Mouse (Mus musculus) left cerebral cortex, postnatal 36 days (tissue): ENCODE data around the gene Abcc3. TPM values are rescaled to one million over a fixed set of nuclear protein-coding genes. Genes with fewer than 3 reads are reported as not detected.

Experiments used
- DNase-seq, 2 experiments: peaks; one replicate each; pipeline ENCODE4 v3.0.0; 2021 to 2022; ENCODE audit warnings: low spot score in 2 of 2, mixed read lengths in 1 of 2
- intact Hi-C: fragments of 180-260 bp; cut with DNase I; formaldehyde crosslinking; loops from one replicate; pipeline ENCODE4 v1.15.1; 2025
- total RNA-seq, 2 experiments: library from RNA; stranded (reverse); gene quantifications; 2 replicates each; pipeline ENCODE4 v1.2.3; 2021

Abcc3 gene
- total RNA-seq, 2 experiments from 2014 or later, result 2.0 to 3.0 TPM

GRCm38 (mm10) chr11:94315308-94315707 lies 77.5 kb downstream of the Abcc3 start:
- no peak for DNase-seq
- intact Hi-C loops, result no loop called here

DNA sequence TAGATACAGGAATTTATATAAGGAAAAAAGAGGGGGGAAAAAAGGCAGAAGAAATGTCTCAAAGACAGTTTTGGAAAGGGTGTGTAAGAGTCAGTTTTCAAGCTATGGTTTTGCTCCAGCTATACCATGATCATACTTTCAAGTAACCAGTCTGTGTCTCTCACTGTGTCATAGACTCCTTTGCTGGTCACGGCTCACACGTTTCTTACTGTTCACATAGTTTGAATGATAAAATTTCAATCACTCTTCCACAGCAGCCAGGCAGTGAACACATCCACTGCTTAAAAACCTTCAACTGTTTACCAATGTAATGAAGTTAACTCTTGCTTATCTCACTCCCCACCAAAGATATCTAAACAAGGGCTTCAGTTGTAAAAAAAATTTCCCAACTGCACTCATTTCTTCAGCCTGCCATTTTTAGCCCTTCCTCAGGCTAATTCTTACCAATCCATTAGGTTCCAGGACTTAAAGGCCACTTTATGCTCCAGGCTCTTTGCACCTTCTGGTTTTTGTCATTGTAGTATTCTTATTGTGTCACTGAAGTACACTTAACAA lies 78.6 kb downstream of the Abcc3 start:
- no peak for DNase-seq
- intact Hi-C loops, result no loop called here

DNA sequence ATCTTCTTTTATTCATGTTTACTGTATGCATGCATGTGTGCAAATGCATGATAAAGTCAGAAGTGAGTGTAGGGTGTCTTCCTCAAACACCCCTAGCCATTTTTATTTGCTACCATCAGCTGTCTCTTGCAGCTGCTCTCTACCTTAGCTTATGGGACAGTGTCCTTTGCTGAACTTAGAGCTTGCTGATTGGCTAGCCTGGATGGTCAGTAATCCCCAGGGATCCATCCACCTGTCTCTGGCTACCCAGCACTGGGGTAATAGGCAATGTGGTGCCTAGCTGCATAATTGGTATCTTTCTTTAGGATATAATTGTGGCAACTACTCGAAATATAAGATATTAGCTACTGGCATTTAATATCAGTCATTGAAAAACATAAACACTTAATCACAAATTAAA lies 80.1 kb downstream of the Abcc3 start:
- intact Hi-C loops, result no loop called here
- no peak for DNase-seq

DNA sequence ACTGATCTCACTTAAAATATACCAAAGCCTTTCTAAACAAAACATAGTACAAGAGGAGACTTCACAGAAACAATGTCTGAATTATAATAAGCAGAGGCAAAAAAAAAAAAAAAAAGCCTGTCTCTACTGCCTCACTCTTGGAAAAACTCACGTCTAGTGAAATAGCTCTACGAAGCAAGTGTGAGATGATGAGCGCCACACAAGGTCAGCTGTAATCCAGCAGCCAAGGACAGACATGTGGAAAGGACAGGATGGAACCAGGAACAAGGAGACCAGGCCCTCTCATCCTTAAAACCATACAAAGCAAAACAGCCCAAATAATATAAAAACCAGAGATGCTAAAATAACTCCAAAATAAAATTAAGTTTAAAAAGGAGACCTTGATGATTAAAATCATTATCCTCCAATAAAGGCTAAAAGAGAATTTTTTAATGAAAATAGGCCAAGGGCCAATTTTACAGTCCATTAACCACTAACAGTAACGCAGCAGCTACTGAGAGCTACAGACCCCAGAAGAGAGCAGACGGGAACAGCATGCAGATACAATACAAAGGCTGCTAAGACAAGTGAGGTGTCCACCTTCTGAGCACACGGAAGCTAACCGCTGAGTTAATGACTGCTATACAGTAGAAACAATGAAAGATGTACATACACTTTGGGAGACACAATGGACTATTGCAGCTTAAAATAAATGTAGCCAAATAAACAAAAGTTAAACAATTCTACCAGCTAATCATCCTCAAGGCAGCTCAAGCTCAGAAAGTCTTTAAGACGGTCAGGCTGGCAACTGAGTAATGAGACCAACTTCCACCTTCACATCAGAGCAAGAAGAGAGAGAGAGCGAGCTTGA lies 97.6 kb downstream of the Abcc3 start:
- DNase-seq, result no peak
- intact Hi-C loops, result no loop called here

Other genes with a start within 250 kb of the Abcc3 start
- gene Tob1, start 181.5 kb downstream of the Abcc3 start, total RNA-seq, result 10 to 100 TPM; 37.5 to 51.4 TPM
- 1 to 10 TPM; 1.3 to 1.5 TPM for gene Wfikkn2, start 147.0 kb downstream of the Abcc3 start, total RNA-seq
- not detected for gene Gm21885, start 111.1 kb downstream of the Abcc3 start, total RNA-seq
- 100 to 1,000 TPM in 1 of 2 experiments, 10 to 100 TPM in 1; 85.0 to 137 TPM for gene Luc7l3, start 71.0 kb downstream of the Abcc3 start, total RNA-seq
- 100 to 1,000 TPM; 136 to 145 TPM for gene Ankrd40, start 65.0 kb downstream of the Abcc3 start, total RNA-seq
- gene Cacna1g, start 81.2 kb upstream of the Abcc3 start, total RNA-seq, result 100 to 1,000 TPM in 1 of 2 experiments, 10 to 100 TPM in 1; 70.9 to 105 TPM
- gene Spata20, start 93.2 kb upstream of the Abcc3 start, total RNA-seq, result 1 to 10 TPM in 1 of 2 experiments, under 1 TPM in 1; 0.27 to 1.3 TPM
- gene Epn3, start 107.0 kb upstream of the Abcc3 start, total RNA-seq, result 1 to 10 TPM in 1 of 2 experiments, under 1 TPM in 1; 0.77 to 1.4 TPM
- 1 to 10 TPM; 5.5 to 7.7 TPM for gene Mycbpap, start 128.7 kb upstream of the Abcc3 start, total RNA-seq
- 10 to 100 TPM; 15.2 to 15.9 TPM for gene Rsad1, start 156.3 kb upstream of the Abcc3 start, total RNA-seq
- gene Chad, start 172.1 kb upstream of the Abcc3 start, total RNA-seq, result under 1 TPM in 1 of 2 experiments, not detected in 1; 0.20 TPM
- gene Acsf2, start 208.9 kb upstream of the Abcc3 start, total RNA-seq, result 10 to 100 TPM; 14.8 to 16.7 TPM
- 10 to 100 TPM; 86.6 to 90.4 TPM for gene Lrrc59, start 236.8 kb upstream of the Abcc3 start, total RNA-seq